Mouse (Mus musculus) kidney, adult 2 months (tissue): ENCODE measurements around the gene Mbd3.

ENCODE experiments used
- CTCF ChIP-seq: fragments of 200-500 bp; conservative IDR thresholded peaks from 2 replicates; pipeline ENCODE4 v1.5.1; 2011; ENCODE audit warnings: low read depth, mild to moderate bottlenecking, control low read depth, low read length, moderate library complexity, mixed read lengths; ENCODE audit not compliant: insufficient read depth, insufficient read length
- POLR2A ChIP-seq: fragments of 200-500 bp; IDR thresholded peaks from one replicate; pipeline ENCODE4 v1.6.1; 2011; ENCODE audit warnings: low read depth, low read length, control low read depth

GRCm38 (mm10) chr10:80421651-80422472 is 22.5 kb upstream of the Mbd3 start:
- no peak for TF ChIP-seq CTCF
- TF ChIP-seq POLR2A: no peak
